In genomic region chr17:37000863-37001262, GRCm38 (mm10) we compare ENCODE assay signal across 8 mouse cellular contexts. TPM values are rescaled to one million over a fixed set of nuclear protein-coding genes. Genes with fewer than 3 reads are reported as not detected.
DNase-seq lines count a peak whose midpoint lies in the region; ATAC-seq and TF ChIP-seq lines count a peak whose summit lies in the region.
"Had no signal": no experiment of that assay in that cellular context is flagged by ENCODE, and none has a peak within 500 bp of the region (broad histone marks: within the 10 kb centered on the region; RNA-seq: fewer than 3 reads in every experiment).

Gene Zfp57, plus strand, starts transcription at chr17:37001163.

- H3K4me3 ChIP-seq in liver, embryonic 11.5 days (ENCODE audit: low read depth, low read length): no peak within 1 kb of the TSS
- no peak within 1 kb of the TSS for H3K4me3 ChIP-seq in embryonic fibroblast, embryonic 13.5 days (ENCODE audit: insufficient read depth, low read length)
- peak within 1 kb of the TSS; percentile 82 for H3K4me3 ChIP-seq in hindbrain, embryonic 16.5 days (ENCODE audit: low read length)
- peak within 1 kb of the TSS; percentile 59 for H3K4me3 ChIP-seq in myocyte

- no peaks in the 10 kb centered on the region for H3K79me2 ChIP-seq in myocyte (ENCODE audit: control insufficient read depth, insufficient read depth)

- H3K9ac ChIP-seq in liver, embryonic 11.5 days (ENCODE audit: low read depth, low read length): no peak within 1 kb of the TSS
- H3K9ac ChIP-seq in hindbrain, embryonic 16.5 days (ENCODE audit: low read depth, low read length): no peak within 1 kb of the TSS

- no peaks in the 10 kb centered on the region for H3K9me3 ChIP-seq in liver, embryonic 11.5 days (ENCODE audit: control insufficient read depth, low read length)
- no peaks in the 10 kb centered on the region for H3K9me3 ChIP-seq in hindbrain, embryonic 16.5 days (ENCODE audit: control insufficient read depth, low read length)

- H3ac ChIP-seq in myocyte (ENCODE audit: control insufficient read depth, insufficient read length): peak within 1 kb of the TSS; percentile 26

- no peak for ATAC-seq in liver, embryonic 11.5 days (replicated peaks; ENCODE audit: low FRiP score)
- no peak for ATAC-seq in hindbrain, embryonic 16.5 days

- WGBS in liver, embryonic 11.5 days: 87% methylated on average over 7 of the region's 7 CpGs
- 93% methylated on average over 7 of the region's 7 CpGs for WGBS in hindbrain, embryonic 16.5 days

- no peak for DNase-seq in liver, embryonic 11.5 days (ENCODE audit: low spot score)
- no peak for DNase-seq in liver
- DNase-seq in gastrocnemius, postnatal 36 days: no peak
- DNase-seq in gastrocnemius, postnatal 4 days (ENCODE audit: low spot score in 2 of 2): no peak
- DNase-seq: adrenal gland, adult 8-10 months had no signal

- no peak within 1 kb of the TSS for H3K27ac ChIP-seq in liver, embryonic 11.5 days (ENCODE audit: low read depth, low read length)
- 0 out of 2 replicates have a peak within 1 kb of the TSS, but pooled peaks have one; percentile 10 for H3K27ac ChIP-seq in embryonic fibroblast, embryonic 13.5 days (ENCODE audit: insufficient read depth, low read length)
- H3K27ac ChIP-seq in hindbrain, embryonic 16.5 days (ENCODE audit: low read depth, low read length): no peak within 1 kb of the TSS

- H3K36me3 ChIP-seq in liver, embryonic 11.5 days (ENCODE audit: control insufficient read depth, insufficient read depth, low read length): no peaks in the 10 kb centered on the region
- H3K36me3 ChIP-seq in hindbrain, embryonic 16.5 days (ENCODE audit: control insufficient read depth, insufficient read depth, low read length): peaks cover 6% of the 10 kb centered on the region
- H3K36me3 ChIP-seq in myocyte (ENCODE audit: control insufficient read depth, insufficient read depth): no peaks in the 10 kb centered on the region

- no peak within 1 kb of the TSS for H3K4me2 ChIP-seq in liver, embryonic 11.5 days
- peak within 1 kb of the TSS; percentile 67 for H3K4me2 ChIP-seq in hindbrain, embryonic 16.5 days (ENCODE audit: low read length)
- H3K4me2 ChIP-seq in myocyte (ENCODE audit: low read depth): peak within 1 kb of the TSS; percentile 68

- TF ChIP-seq POLR2A in embryonic fibroblast, embryonic 13.5 days (IDR thresholded peaks at IDR 0.05; ENCODE audit: low read depth, low read length): no peak
- TF ChIP-seq POLR2A in myocyte (IDR thresholded peaks at IDR 0.05; ENCODE audit: insufficient read length, low read depth): no peak

- H3K27me3 ChIP-seq in liver, embryonic 11.5 days (replicated peaks; ENCODE audit: control insufficient read depth, insufficient read depth, low read length): peaks cover 9% of the 10 kb centered on the region
- H3K27me3 ChIP-seq in hindbrain, embryonic 16.5 days (replicated peaks; ENCODE audit: control insufficient read depth, insufficient read depth, low read length): no peaks in the 10 kb centered on the region
- no peaks in the 10 kb centered on the region for H3K27me3 ChIP-seq in myocyte (ENCODE audit: control insufficient read depth, insufficient read depth, insufficient read length)

- intact Hi-C loops in gastrocnemius, postnatal 36 days (cut with DNase I): no loop called here

- no peak for TF ChIP-seq CTCF in embryonic fibroblast, embryonic 13.5 days (IDR thresholded peaks at IDR 0.05; ENCODE audit: borderline replicate concordance, insufficient read depth, low read length)

- no peaks in the 10 kb centered on the region for H3K4me1 ChIP-seq in liver, embryonic 11.5 days (replicated peaks; ENCODE audit: control insufficient read depth, insufficient read depth, low read length)
- H3K4me1 ChIP-seq in embryonic fibroblast, embryonic 13.5 days (ENCODE audit: control insufficient read depth, insufficient read depth, low read length): peaks cover 5% of the 10 kb centered on the region; the same call in 1 of the 2 replicates
- H3K4me1 ChIP-seq in hindbrain, embryonic 16.5 days (ENCODE audit: control insufficient read depth, insufficient read depth, low read depth, low read length): peaks cover 6% of the 10 kb centered on the region

TF ChIP-seq in myocyte, 11 proteins besides CTCF, POLR2A, EP300 and RAD21:
- no peak for TF ChIP-seq USF1 (IDR thresholded peaks at IDR 0.05; ENCODE audit: low read depth)
- TF ChIP-seq REST (IDR thresholded peaks at IDR 0.05; ENCODE audit: insufficient read depth, insufficient read length): no peak
- TF ChIP-seq CEBPB (IDR thresholded peaks at IDR 0.05; ENCODE audit: insufficient read depth, poor library complexity, severe bottlenecking): no peak
- TF ChIP-seq TCF3 (IDR thresholded peaks at IDR 0.05; ENCODE audit: insufficient read length, low read depth): no peak
- no peak for TF ChIP-seq MAX (IDR thresholded peaks at IDR 0.05; ENCODE audit: low read depth)
- TF ChIP-seq POLR2AphosphoS2 (IDR thresholded peaks at IDR 0.05; ENCODE audit: insufficient read length, low read depth): no peak

RNA-seq across cellular contexts. Expression of gene Zfp57, which starts in this region (rescaled TPM):
- 28.3 and 28.8 TPM in 2 replicates for polyA plus RNA-seq in liver, embryonic 11.5 days (2014; fragmentation: Nextera tagmentation; extraction: Ambion mirVana)
- 67.2 and 80.0 TPM in 2 replicates for polyA plus RNA-seq in embryonic fibroblast, embryonic 13.5 days (2011; ENCODE audit: insufficient read length, low read depth, missing spikeins)
- polyA plus RNA-seq in hindbrain, embryonic 16.5 days (2015; fragmentation: Nextera tagmentation; extraction: Ambion mirVana): 206 and 224 TPM in 2 replicates
- 14.2 TPM for polyA plus RNA-seq in myocyte (2012; fragmentation: generic; extraction: Trizol)
- under 1 TPM; 0.23 to 0.59 TPM for total RNA-seq in gastrocnemius, postnatal 36 days (2021)
- total RNA-seq in gastrocnemius, postnatal 4 days (2021): 10 to 100 TPM in 1 of 2 experiments, 1 to 10 TPM in 1; 8.7 to 10.1 TPM

Comparison
In these comparisons a context has a peak if more than half of its experiments do, and no peak if none do; other contexts are left out.
1. RNA of gene Zfp57 (total RNA-seq): 8.7 to 10.1 TPM in gastrocnemius, postnatal 4 days; 0.23 to 0.59 TPM in gastrocnemius, postnatal 36 days; every median in the first group is over 4 times any median in the second.
2. H3K4me3 ChIP-seq: peak in hindbrain, embryonic 16.5 days (single experiment) and myocyte (single experiment); none in liver, embryonic 11.5 days (single experiment) and embryonic fibroblast, embryonic 13.5 days (single experiment).